Mouse (Mus musculus): ENCODE measurements around the gene Ube2q1. TPM values are rescaled to one million over a fixed set of nuclear protein-coding genes. Genes with fewer than 3 reads are reported as not detected.

The Ube2q1 gene
- polyA plus RNA-seq, 1 experiment from 2014 or later = 21.9 TPM

- Histone ChIP-seq H3K4me1 (replicated peaks; ENCODE audit: control insufficient read depth, insufficient read depth, low read length) (peaks cover 14% of the 10 kb centered on the region), H3K27me3 (ENCODE audit: control insufficient read depth, insufficient read depth, low read length) (no peaks in the 10 kb centered on the region), H3K9ac (ENCODE audit: low read depth, low read length) (no peak overlapping the region), H3K9me3 (ENCODE audit: control insufficient read depth, low read length) (no peaks in the 10 kb centered on the region), H3K4me3 (ENCODE audit: low read depth, low read length) (no peak overlapping the region), H3K4me2 (replicated peaks; ENCODE audit: low read depth, low read length) (no peak overlapping the region), H3K27ac (ENCODE audit: low read depth, low read length) (no peak overlapping the region), H3K36me3 (ENCODE audit: control insufficient read depth, insufficient read depth, low read length) (peaks cover 10% of the 10 kb centered on the region)
- 74% methylated on average over 4 of the region's 4 CpGs for WGBS
- ATAC-seq (ENCODE audit: low FRiP score) (no peak), DNase-seq (ENCODE audit: low spot score) (no peak)
These were observed 2.6 kb downstream of the Ube2q1 start for GRCm38 (mm10) chr3:89776001-89776400.

- Histone ChIP-seq H3K36me3 (ENCODE audit: control insufficient read depth, insufficient read depth, low read length) (peaks cover 21% of the 10 kb centered on the region), H3K4me1 (replicated peaks; ENCODE audit: control insufficient read depth, insufficient read depth, low read length) (peaks cover 3% of the 10 kb centered on the region), H3K27ac (ENCODE audit: low read depth, low read length) (no peak overlapping the region), H3K27me3 (ENCODE audit: control insufficient read depth, insufficient read depth, low read length) (no peaks in the 10 kb centered on the region), H3K4me2 (replicated peaks; ENCODE audit: low read depth, low read length) (no peak overlapping the region), H3K9me3 (ENCODE audit: control insufficient read depth, low read length) (no peaks in the 10 kb centered on the region), H3K4me3 (ENCODE audit: low read depth, low read length) (no peak overlapping the region), H3K9ac (ENCODE audit: low read depth, low read length) (no peak overlapping the region)
- no peak for ATAC-seq (ENCODE audit: low FRiP score)
- no peak for DNase-seq (ENCODE audit: low spot score)
- WGBS = 88% methylated on average over 4 of the region's 4 CpGs
These were observed 6.7 kb downstream of the Ube2q1 start for GRCm38 (mm10) chr3:89780102-89780501.

- DNase-seq (ENCODE audit: low spot score) = no peak
- Histone ChIP-seq H3K27ac (ENCODE audit: low read depth, low read length) (no peak overlapping the region), H3K27me3 (ENCODE audit: control insufficient read depth, insufficient read depth, low read length) (no peaks in the 10 kb centered on the region), H3K36me3 (ENCODE audit: control insufficient read depth, insufficient read depth, low read length) (peaks cover 21% of the 10 kb centered on the region), H3K9ac (ENCODE audit: low read depth, low read length) (no peak overlapping the region), H3K4me1 (replicated peaks; ENCODE audit: control insufficient read depth, insufficient read depth, low read length) (no peaks in the 10 kb centered on the region), H3K4me3 (ENCODE audit: low read depth, low read length) (no peak overlapping the region), H3K4me2 (replicated peaks; ENCODE audit: low read depth, low read length) (no peak overlapping the region), H3K9me3 (ENCODE audit: control insufficient read depth, low read length) (no peaks in the 10 kb centered on the region)
- 91% methylated on average over 5 of the region's 5 CpGs for WGBS
- no peak for ATAC-seq (ENCODE audit: low FRiP score)
These were observed 8.2 kb downstream of the Ube2q1 start for GRCm38 (mm10) chr3:89781640-89782039.

- no peak overlapping the region for H3K4me3 ChIP-seq (ENCODE audit: low read depth, low read length)
- no peak overlapping the region for H3K27ac ChIP-seq (ENCODE audit: low read depth, low read length)
- DNase-seq (ENCODE audit: low spot score) (peak; percentile 68), ATAC-seq (ENCODE audit: low FRiP score) (no peak)
- peaks cover 20% of the 10 kb centered on the region for H3K36me3 ChIP-seq (ENCODE audit: control insufficient read depth, insufficient read depth, low read length)
- H3K9me3 ChIP-seq (ENCODE audit: control insufficient read depth, low read length) = no peaks in the 10 kb centered on the region
- H3K4me1 ChIP-seq (replicated peaks; ENCODE audit: control insufficient read depth, insufficient read depth, low read length) = no peaks in the 10 kb centered on the region
- WGBS = 20% methylated on average over 11 of the region's 11 CpGs
- H3K27me3 ChIP-seq (ENCODE audit: control insufficient read depth, insufficient read depth, low read length) = no peaks in the 10 kb centered on the region
- H3K4me2 ChIP-seq (replicated peaks; ENCODE audit: low read depth, low read length) = no peak overlapping the region
- no peak overlapping the region for H3K9ac ChIP-seq (ENCODE audit: low read depth, low read length)
These were observed 11.8 kb downstream of the Ube2q1 start for GRCm38 (mm10) chr3:89784991-89785753.

GRCm38 (mm10) chr3:89786275-89786674, 12.9 kb downstream of the Ube2q1 start:
- Histone ChIP-seq H3K4me1 (replicated peaks; ENCODE audit: control insufficient read depth, insufficient read depth, low read length) (no peaks in the 10 kb centered on the region), H3K9me3 (ENCODE audit: control insufficient read depth, low read length) (no peaks in the 10 kb centered on the region), H3K27me3 (ENCODE audit: control insufficient read depth, insufficient read depth, low read length) (no peaks in the 10 kb centered on the region), H3K36me3 (ENCODE audit: control insufficient read depth, insufficient read depth, low read length) (peaks cover 9% of the 10 kb centered on the region; the same call in 1 of the 2 replicates), H3K4me3 (ENCODE audit: low read depth, low read length) (no peak overlapping the region), H3K9ac (ENCODE audit: low read depth, low read length) (no peak overlapping the region), H3K4me2 (replicated peaks; ENCODE audit: low read depth, low read length) (no peak overlapping the region), H3K27ac (ENCODE audit: low read depth, low read length) (no peak overlapping the region)
- ATAC-seq (ENCODE audit: low FRiP score) = no peak
- no peak for DNase-seq (ENCODE audit: low spot score)
- 75% methylated on average over 6 of the region's 6 CpGs for WGBS

GRCm38 (mm10) chr3:89788680-89789352, 15.4 kb downstream of the Ube2q1 start:
- Histone ChIP-seq H3K9ac (ENCODE audit: low read depth, low read length) (no peak overlapping the region), H3K9me3 (ENCODE audit: control insufficient read depth, low read length) (no peaks in the 10 kb centered on the region), H3K4me3 (ENCODE audit: low read depth, low read length) (no peak overlapping the region), H3K4me1 (replicated peaks; ENCODE audit: control insufficient read depth, insufficient read depth, low read length) (no peaks in the 10 kb centered on the region), H3K27ac (ENCODE audit: low read depth, low read length) (no peak overlapping the region), H3K27me3 (ENCODE audit: control insufficient read depth, insufficient read depth, low read length) (no peaks in the 10 kb centered on the region), H3K4me2 (replicated peaks; ENCODE audit: low read depth, low read length) (no peak overlapping the region), H3K36me3 (ENCODE audit: control insufficient read depth, insufficient read depth, low read length) (no peaks in the 10 kb centered on the region)
- ATAC-seq (ENCODE audit: low FRiP score) = no peak
- DNase-seq (ENCODE audit: low spot score) = no peak
- 73% methylated on average over 16 of the region's 16 CpGs for WGBS

GRCm38 (mm10) chr3:89794616-89795015, 21.2 kb downstream of the Ube2q1 start:
- ATAC-seq (ENCODE audit: low FRiP score) (no peak), DNase-seq (ENCODE audit: low spot score) (no peak)
- WGBS = 70% methylated on average over 2 of the region's 2 CpGs
- no peak overlapping the region for H3K4me3 ChIP-seq (ENCODE audit: low read depth, low read length)
- no peaks in the 10 kb centered on the region for H3K9me3 ChIP-seq (ENCODE audit: control insufficient read depth, low read length)
- no peaks in the 10 kb centered on the region for H3K4me1 ChIP-seq (replicated peaks; ENCODE audit: control insufficient read depth, insufficient read depth, low read length)
- no peak overlapping the region for H3K9ac ChIP-seq (ENCODE audit: low read depth, low read length)
- no peaks in the 10 kb centered on the region; the same call in 1 of the 2 replicates for H3K27me3 ChIP-seq (ENCODE audit: control insufficient read depth, insufficient read depth, low read length)
- H3K4me2 ChIP-seq (replicated peaks; ENCODE audit: low read depth, low read length) = no peak overlapping the region
- H3K27ac ChIP-seq (ENCODE audit: low read depth, low read length) = no peak overlapping the region
- H3K36me3 ChIP-seq (ENCODE audit: control insufficient read depth, insufficient read depth, low read length) = no peaks in the 10 kb centered on the region

GRCm38 (mm10) chr3:89795746-89796145, 22.3 kb downstream of the Ube2q1 start:
- WGBS = 76% methylated on average over 5 of the region's 5 CpGs
- no peaks in the 10 kb centered on the region for H3K36me3 ChIP-seq (ENCODE audit: control insufficient read depth, insufficient read depth, low read length)
- H3K4me2 ChIP-seq (replicated peaks; ENCODE audit: low read depth, low read length) = no peak overlapping the region
- no peaks in the 10 kb centered on the region for H3K4me1 ChIP-seq (replicated peaks; ENCODE audit: control insufficient read depth, insufficient read depth, low read length)
- no peak overlapping the region for H3K27ac ChIP-seq (ENCODE audit: low read depth, low read length)
- DNase-seq (ENCODE audit: low spot score) = no peak
- ATAC-seq (ENCODE audit: low FRiP score) = no peak
- no peak overlapping the region for H3K4me3 ChIP-seq (ENCODE audit: low read depth, low read length)
- no peak overlapping the region for H3K9ac ChIP-seq (ENCODE audit: low read depth, low read length)
- H3K9me3 ChIP-seq (ENCODE audit: control insufficient read depth, low read length) = no peaks in the 10 kb centered on the region
- H3K27me3 ChIP-seq (ENCODE audit: control insufficient read depth, insufficient read depth, low read length) = no peaks in the 10 kb centered on the region; the same call in 1 of the 2 replicates

GRCm38 (mm10) chr3:89796358-89796757, 22.9 kb downstream of the Ube2q1 start:
- Histone ChIP-seq H3K9me3 (ENCODE audit: control insufficient read depth, low read length) (no peaks in the 10 kb centered on the region), H3K4me1 (replicated peaks; ENCODE audit: control insufficient read depth, insufficient read depth, low read length) (no peaks in the 10 kb centered on the region), H3K4me3 (ENCODE audit: low read depth, low read length) (no peak overlapping the region), H3K27me3 (ENCODE audit: control insufficient read depth, insufficient read depth, low read length) (no peaks in the 10 kb centered on the region; the same call in 1 of the 2 replicates), H3K9ac (ENCODE audit: low read depth, low read length) (no peak overlapping the region), H3K27ac (ENCODE audit: low read depth, low read length) (no peak overlapping the region), H3K4me2 (replicated peaks; ENCODE audit: low read depth, low read length) (no peak overlapping the region), H3K36me3 (ENCODE audit: control insufficient read depth, insufficient read depth, low read length) (no peaks in the 10 kb centered on the region)
- WGBS = 60% methylated on average over 4 of the region's 4 CpGs
- ATAC-seq (ENCODE audit: low FRiP score) (no peak), DNase-seq (ENCODE audit: low spot score) (no peak)

Measured in hindbrain, embryonic 11.5 days (tissue).